Mouse (Mus musculus) spleen, adult 2 months (tissue): ENCODE data around the gene Gm43302.
"Not testable (repeated sequence)": the region's sequence is repeated elsewhere in the genome, so short reads cannot be mapped to it uniquely, and the experiment has no call there.

Experiments used
- CTCF ChIP-seq: fragments of 200-500 bp; IDR thresholded peaks from 2 replicates; pipeline ENCODE4 v1.5.1; 2011; ENCODE audit warnings: mild to moderate bottlenecking, inconsistent platforms; ENCODE audit not compliant: insufficient read depth, insufficient read length, insufficient replicate concordance; ENCODE audit errors: extremely low read depth
- POLR2A ChIP-seq: fragments of 200-500 bp; IDR thresholded peaks from 2 replicates; pipeline ENCODE4 v1.6.1; 2011; ENCODE audit warnings: low read depth, low read length, inconsistent platforms

GRCm38 (mm10) chr5:105244741-105245140, 48.8 kb downstream of the Gm43302 start:
- not testable (repeated sequence) for TF ChIP-seq POLR2A, CTCF
